Mouse (Mus musculus): Measurements from ENCODE around the gene Tmem273.

Tmem273 gene

GRCm38 (mm10) chr14:32812429-32812828 is 26.7 kb downstream of the Tmem273 start:
- peak; percentile 35 for DNase-seq (ENCODE audit: low read depth, low spot score)

GRCm38 (mm10) chr14:32814961-32815360 is 29.2 kb downstream of the Tmem273 start:
- no peak for DNase-seq (ENCODE audit: low read depth, low spot score)

- DNase-seq (ENCODE audit: low read depth, low spot score): peak; percentile 26
Observed at GRCm38 (mm10) chr14:32816533-32816932, 30.8 kb downstream of the Tmem273 start.

- no peak for DNase-seq (ENCODE audit: low read depth, low spot score)
Observed at GRCm38 (mm10) chr14:32817258-32817657, 31.5 kb downstream of the Tmem273 start.

- no peak for DNase-seq (ENCODE audit: low read depth, low spot score)
Observed at GRCm38 (mm10) chr14:32819297-32819696, 33.5 kb downstream of the Tmem273 start.

- no peak for DNase-seq (ENCODE audit: low read depth, low spot score)
Observed at GRCm38 (mm10) chr14:32822812-32823211, 37.0 kb downstream of the Tmem273 start.

- no peak for DNase-seq (ENCODE audit: low read depth, low spot score)
Observed at GRCm38 (mm10) chr14:32823861-32824260, 38.1 kb downstream of the Tmem273 start.

GRCm38 (mm10) chr14:32824267-32825150 is 38.7 kb downstream of the Tmem273 start:
- DNase-seq (ENCODE audit: low read depth, low spot score): no peak

GRCm38 (mm10) chr14:32825426-32826032 is 39.8 kb downstream of the Tmem273 start:
- no peak for DNase-seq (ENCODE audit: low read depth, low spot score)

- no peak for DNase-seq (ENCODE audit: low read depth, low spot score)
Observed at GRCm38 (mm10) chr14:32827165-32827564, 41.4 kb downstream of the Tmem273 start.

GRCm38 (mm10) chr14:32827994-32828650 is 42.4 kb downstream of the Tmem273 start:
- DNase-seq (ENCODE audit: low read depth, low spot score): peak; percentile 62

GRCm38 (mm10) chr14:32833847-32834246 is 48.1 kb downstream of the Tmem273 start, which contains the start of gene Fam170b:
Gene Fam170b (plus strand): TSS chr14:32833962.
- DNase-seq (ENCODE audit: low read depth, low spot score): no peak

- DNase-seq (ENCODE audit: low read depth, low spot score): no peak
Observed at GRCm38 (mm10) chr14:32835181-32835580, 49.4 kb downstream of the Tmem273 start.

- DNase-seq (ENCODE audit: low read depth, low spot score): no peak
Observed at GRCm38 (mm10) chr14:32835596-32835995, 49.8 kb downstream of the Tmem273 start.

GRCm38 (mm10) chr14:32836191-32836590 is 50.4 kb downstream of the Tmem273 start:
- DNase-seq (ENCODE audit: low read depth, low spot score): no peak

GRCm38 (mm10) chr14:32842052-32842451 is 56.3 kb downstream of the Tmem273 start:
- no peak for DNase-seq (ENCODE audit: low read depth, low spot score)

GRCm38 (mm10) chr14:32854059-32854458 is 68.3 kb downstream of the Tmem273 start:
- no peak for DNase-seq (ENCODE audit: low read depth, low spot score)

- no peak for DNase-seq (ENCODE audit: low read depth, low spot score)
Observed at GRCm38 (mm10) chr14:32856246-32856645, 70.5 kb downstream of the Tmem273 start.

GRCm38 (mm10) chr14:32856681-32857328 is 71.0 kb downstream of the Tmem273 start, which contains the start of gene Vstm4:
Gene Vstm4 (plus strand): TSS chr14:32856756.
- peak; percentile 15 for DNase-seq (ENCODE audit: low read depth, low spot score)

GRCm38 (mm10) chr14:32858361-32858760 is 72.6 kb downstream of the Tmem273 start:
- no peak for DNase-seq (ENCODE audit: low read depth, low spot score)

- no peak for DNase-seq (ENCODE audit: low read depth, low spot score)
Observed at GRCm38 (mm10) chr14:32858941-32859510, 73.3 kb downstream of the Tmem273 start.
